Mouse (Mus musculus): ENCODE results near the gene Patj. TPM values are rescaled to one million over a fixed set of nuclear protein-coding genes. Genes with fewer than 3 reads are reported as not detected.

Patj gene
- total and polyA plus RNA-seq, 2 experiments from 2014 or later, result 11.6 to 24.6 TPM

- 83% methylated on average over 6 of the region's 6 CpGs for WGBS
- Histone ChIP-seq H3K27ac (no peak overlapping the region; the same call in 1 of the 2 replicates), H3K4me2 (ENCODE audit: low read depth, low read length) (no peak overlapping the region), H3K4me1 (ENCODE audit: insufficient read depth, low read length) (0 out of 2 replicates have a peak, but pooled peaks cover 7% of the 10 kb centered on the region), H3K36me3 (ENCODE audit: insufficient read depth, low read length) (no peaks in the 10 kb centered on the region), H3K4me3 (ENCODE audit: low read length) (no peak overlapping the region), H3K27me3 (ENCODE audit: insufficient read depth, low read length) (no peaks in the 10 kb centered on the region), H3K9ac (replicated peaks; ENCODE audit: low read length) (no peak overlapping the region), H3K9me3 (ENCODE audit: low read length) (no peaks in the 10 kb centered on the region)
- DNase-seq (ENCODE audit: low spot score) (no peak), ATAC-seq (no peak)
- TF ChIP-seq CTCF (IDR thresholded peaks at IDR 0.05; ENCODE audit: low read depth), result no peak
Observed at GRCm38 (mm10) chr4:98564196-98564865, 168.7 kb downstream of the Patj start.

GRCm38 (mm10) chr4:98566741-98567140 is 171.2 kb downstream of the Patj start:
- no peak for ATAC-seq
- Histone ChIP-seq H3K4me3 (ENCODE audit: low read length) (no peak overlapping the region), H3K27me3 (ENCODE audit: insufficient read depth, low read length) (no peaks in the 10 kb centered on the region), H3K9me3 (ENCODE audit: low read length) (no peaks in the 10 kb centered on the region), H3K36me3 (ENCODE audit: insufficient read depth, low read length) (no peaks in the 10 kb centered on the region), H3K4me1 (ENCODE audit: insufficient read depth, low read length) (0 out of 2 replicates have a peak, but pooled peaks cover 7% of the 10 kb centered on the region), H3K4me2 (ENCODE audit: low read depth, low read length) (no peak overlapping the region), H3K9ac (replicated peaks; ENCODE audit: low read length) (no peak overlapping the region), H3K27ac (no peak overlapping the region)
- 89% methylated on average over 6 of the region's 6 CpGs for WGBS
- DNase-seq (ENCODE audit: low spot score), result no peak
- no peak for TF ChIP-seq CTCF (IDR thresholded peaks at IDR 0.05; ENCODE audit: low read depth)

- TF ChIP-seq CTCF (IDR thresholded peaks at IDR 0.05; ENCODE audit: low read depth), result no peak
- WGBS, result 90% methylated on average over 9 of the region's 9 CpGs
- Histone ChIP-seq H3K4me1 (ENCODE audit: insufficient read depth, low read length) (0 out of 2 replicates have a peak, but pooled peaks cover 7% of the 10 kb centered on the region), H3K27ac (no peak overlapping the region), H3K4me3 (ENCODE audit: low read length) (no peak overlapping the region), H3K4me2 (ENCODE audit: low read depth, low read length) (no peak overlapping the region), H3K27me3 (ENCODE audit: insufficient read depth, low read length) (no peaks in the 10 kb centered on the region), H3K9me3 (ENCODE audit: low read length) (no peaks in the 10 kb centered on the region), H3K36me3 (ENCODE audit: insufficient read depth, low read length) (no peaks in the 10 kb centered on the region), H3K9ac (replicated peaks; ENCODE audit: low read length) (no peak overlapping the region)
- DNase-seq (ENCODE audit: low spot score), result no peak
- no peak for ATAC-seq
Observed at GRCm38 (mm10) chr4:98567457-98567856, 171.9 kb downstream of the Patj start.

- Histone ChIP-seq H3K27ac (no peak overlapping the region), H3K36me3 (ENCODE audit: insufficient read depth, low read length) (no peaks in the 10 kb centered on the region), H3K9me3 (ENCODE audit: low read length) (no peaks in the 10 kb centered on the region), H3K27me3 (ENCODE audit: insufficient read depth, low read length) (no peaks in the 10 kb centered on the region), H3K4me3 (ENCODE audit: low read length) (no peak overlapping the region), H3K4me2 (ENCODE audit: low read depth, low read length) (no peak overlapping the region), H3K4me1 (ENCODE audit: insufficient read depth, low read length) (no peaks in the 10 kb centered on the region), H3K9ac (replicated peaks; ENCODE audit: low read length) (no peak overlapping the region)
- no peak for ATAC-seq
- DNase-seq (ENCODE audit: low spot score), result no peak
- TF ChIP-seq CTCF (IDR thresholded peaks at IDR 0.05; ENCODE audit: low read depth), result no peak
- WGBS, result 58% methylated on average over 4 of the region's 4 CpGs
Observed at GRCm38 (mm10) chr4:98569904-98570303, 174.3 kb downstream of the Patj start.

- H3K27ac ChIP-seq, result no peak overlapping the region
- ATAC-seq (no peak), DNase-seq (ENCODE audit: low spot score) (no peak)
- H3K4me3 ChIP-seq (ENCODE audit: low read length), result no peak overlapping the region
- no peaks in the 10 kb centered on the region for H3K36me3 ChIP-seq (ENCODE audit: insufficient read depth, low read length)
- H3K9me3 ChIP-seq (ENCODE audit: low read length), result no peaks in the 10 kb centered on the region
- no peak overlapping the region for H3K4me2 ChIP-seq (ENCODE audit: low read depth, low read length)
- no peak for TF ChIP-seq CTCF (IDR thresholded peaks at IDR 0.05; ENCODE audit: low read depth)
- 0 out of 2 replicates have a peak, but pooled peaks cover 5% of the 10 kb centered on the region for H3K4me1 ChIP-seq (ENCODE audit: insufficient read depth, low read length)
- H3K27me3 ChIP-seq (ENCODE audit: insufficient read depth, low read length), result no peaks in the 10 kb centered on the region
- H3K9ac ChIP-seq (replicated peaks; ENCODE audit: low read length), result no peak overlapping the region
Observed at GRCm38 (mm10) chr4:98577275-98577674, 181.7 kb downstream of the Patj start.

- Histone ChIP-seq H3K9me3 (ENCODE audit: low read length) (no peaks in the 10 kb centered on the region), H3K4me3 (ENCODE audit: low read length) (no peak overlapping the region), H3K4me1 (ENCODE audit: insufficient read depth, low read length) (0 out of 2 replicates have a peak, but pooled peaks cover 5% of the 10 kb centered on the region), H3K27me3 (ENCODE audit: insufficient read depth, low read length) (no peaks in the 10 kb centered on the region), H3K27ac (peak overlapping the region; percentile 45; the same call in 1 of the 2 replicates), H3K9ac (replicated peaks; ENCODE audit: low read length) (no peak overlapping the region), H3K36me3 (ENCODE audit: insufficient read depth, low read length) (no peaks in the 10 kb centered on the region), H3K4me2 (ENCODE audit: low read depth, low read length) (no peak overlapping the region)
- TF ChIP-seq CTCF (IDR thresholded peaks at IDR 0.05; ENCODE audit: low read depth), result no peak
- ATAC-seq (peak; percentile 86), DNase-seq (ENCODE audit: low spot score) (peak; percentile 54)
- 17% methylated on average over 3 of the region's 3 CpGs for WGBS
Observed at GRCm38 (mm10) chr4:98577957-98578541, 182.5 kb downstream of the Patj start.

- 55% methylated on average over 8 of the region's 8 CpGs for WGBS
Observed at GRCm38 (mm10) chr4:98581456-98581855, 185.9 kb downstream of the Patj start.

More at GRCm38 (mm10) chr4:98581456-98581855, 185.9 kb downstream of the Patj start:
- Histone ChIP-seq H3K36me3 (ENCODE audit: insufficient read depth, low read length) (no peaks in the 10 kb centered on the region), H3K27ac (no peak overlapping the region), H3K4me2 (ENCODE audit: low read depth, low read length) (no peak overlapping the region), H3K27me3 (ENCODE audit: insufficient read depth, low read length) (no peaks in the 10 kb centered on the region), H3K9ac (replicated peaks; ENCODE audit: low read length) (no peak overlapping the region), H3K4me3 (ENCODE audit: low read length) (no peak overlapping the region), H3K9me3 (ENCODE audit: low read length) (no peaks in the 10 kb centered on the region), H3K4me1 (ENCODE audit: insufficient read depth, low read length) (0 out of 2 replicates have a peak, but pooled peaks cover 5% of the 10 kb centered on the region)
- no peak for DNase-seq (ENCODE audit: low spot score)
- TF ChIP-seq CTCF (IDR thresholded peaks at IDR 0.05; ENCODE audit: low read depth), result no peak
- no peak for ATAC-seq

Measured in hindbrain, postnatal 0 days (tissue).